Mouse (Mus musculus) lung, adult 2 months (tissue): ENCODE data around the gene Sall4. TPM values are rescaled to one million over a fixed set of nuclear protein-coding genes. Genes with fewer than 3 reads are reported as not detected.

Source experiments
- DNase-seq: peaks from one replicate; pipeline ENCODE4 v3.0.0; 2022
- H3K4me1 ChIP-seq: fragments of 200-500 bp; 2 replicates; pipeline ENCODE4 v1.6.1; 2011; ENCODE audit warnings: low read length; ENCODE audit not compliant: control insufficient read depth, insufficient read depth
- H3K4me3 ChIP-seq: fragments of 200-500 bp; replicated peaks from 2 replicates; pipeline ENCODE3; 2011; ENCODE audit warnings: low read depth, mild to moderate bottlenecking, control low read depth, low read length; ENCODE audit errors: extremely low read depth
- CTCF ChIP-seq: fragments of 200-500 bp; IDR thresholded peaks from 2 replicates; pipeline ENCODE4 v1.5.1; 2011; ENCODE audit warnings: mild to moderate bottlenecking, low read length, control low read depth; ENCODE audit not compliant: insufficient read depth
- POLR2A ChIP-seq: fragments of 200-500 bp; IDR thresholded peaks from 2 replicates; pipeline ENCODE4 v1.6.1; 2011; ENCODE audit warnings: low read depth, mild to moderate bottlenecking, control low read depth, low read length, borderline replicate concordance; ENCODE audit errors: extremely low read depth
- WGBS: fragments of 180-500 bp; shearing (Covaris S2); methylation state at CpG from one replicate; pipeline ENCODE4 v1.1.7; 2018; 5-methylcytosine and 5-hydroxymethylcytosine counted together
- polyA plus RNA-seq: library from polyadenylated mRNA; depleted of rRNA; stranded (reverse); fragments of >200 nt; gene quantifications from 2 replicates; pipeline ENCODE4 v1.2.3, GENCODE M21; 2012

Sall4 gene
- polyA plus RNA-seq, 1 experiment: not detected

DNA sequence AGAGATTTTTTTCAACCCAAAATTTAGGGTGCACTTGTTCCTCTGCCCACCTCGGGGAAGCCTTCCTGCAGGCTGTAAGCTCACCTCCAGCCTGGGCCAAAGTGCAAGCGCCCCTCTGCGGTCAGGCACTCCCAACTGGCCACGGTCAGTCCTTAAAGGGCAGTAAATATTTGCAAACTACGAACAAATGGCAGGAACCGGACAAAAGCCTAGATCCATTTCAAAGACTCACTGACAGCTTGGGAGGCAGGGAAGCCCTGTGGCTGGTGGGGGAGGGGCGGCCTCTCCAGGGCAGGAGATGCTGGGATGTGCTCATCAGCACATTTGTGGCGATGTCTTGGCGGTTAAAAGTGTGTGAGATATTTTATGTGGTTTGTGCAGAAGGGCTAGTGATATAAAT is 12.3 kb upstream of the Sall4 start:
- WGBS: 39% methylated on average over 9 of the region's 9 CpGs
- no peak for DNase-seq
- no peaks in the 10 kb centered on the region for H3K4me1 ChIP-seq
- H3K4me3 ChIP-seq: no peak overlapping the region
- TF ChIP-seq CTCF: no peak
- no peak for TF ChIP-seq POLR2A

DNA sequence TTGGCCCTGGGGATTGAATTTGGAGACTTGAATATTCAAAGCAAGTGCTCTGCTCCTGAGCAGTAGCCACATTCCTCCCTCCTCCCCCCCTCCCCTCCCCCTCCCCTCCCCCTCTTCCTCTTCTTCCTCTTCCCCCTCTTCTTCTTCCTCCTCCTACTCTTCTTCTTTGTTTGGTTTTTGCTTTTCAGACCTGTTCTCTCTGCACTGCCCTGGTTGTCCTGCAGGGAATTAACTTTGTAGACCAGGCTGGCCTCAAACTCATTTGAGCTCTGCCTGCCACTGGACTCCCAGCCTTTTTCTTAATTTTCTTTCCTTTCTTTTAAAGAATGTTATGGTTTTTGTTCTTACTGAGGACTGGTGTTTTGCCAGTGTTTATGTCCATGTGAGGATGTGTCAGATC is 9.7 kb upstream of the Sall4 start:
- no peak for DNase-seq
- no peaks in the 10 kb centered on the region for H3K4me1 ChIP-seq

DNA sequence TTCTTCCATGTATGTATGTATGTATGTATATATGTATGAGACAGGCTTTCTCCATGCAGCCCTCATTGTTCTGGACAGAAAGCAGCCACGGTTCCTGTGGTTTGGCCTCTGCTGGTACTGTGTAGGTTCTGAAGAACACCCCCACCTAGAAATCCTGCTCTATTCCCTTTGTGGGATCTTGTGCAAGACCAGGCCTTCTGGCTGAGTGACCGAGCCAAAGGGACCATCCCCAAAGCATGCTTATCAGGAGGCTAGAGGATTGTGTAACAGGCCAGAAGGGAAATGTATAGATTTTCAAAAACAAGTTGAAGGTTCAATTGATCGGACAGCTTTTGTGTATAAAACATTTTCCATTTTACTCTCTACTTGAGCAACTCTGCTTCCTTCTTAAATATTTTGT is 8.5 kb upstream of the Sall4 start:
- no peak for TF ChIP-seq POLR2A
- TF ChIP-seq CTCF: no peak
- H3K4me3 ChIP-seq: no peak overlapping the region
- DNase-seq: no peak
- WGBS: 74% methylated on average over 3 of the region's 3 CpGs
- H3K4me1 ChIP-seq: no peaks in the 10 kb centered on the region

More for the DNA sequence above, 9.7 kb upstream of the Sall4 start:
- H3K4me3 ChIP-seq: no peak overlapping the region
- TF ChIP-seq CTCF: no peak
- no peak for TF ChIP-seq POLR2A

DNA sequence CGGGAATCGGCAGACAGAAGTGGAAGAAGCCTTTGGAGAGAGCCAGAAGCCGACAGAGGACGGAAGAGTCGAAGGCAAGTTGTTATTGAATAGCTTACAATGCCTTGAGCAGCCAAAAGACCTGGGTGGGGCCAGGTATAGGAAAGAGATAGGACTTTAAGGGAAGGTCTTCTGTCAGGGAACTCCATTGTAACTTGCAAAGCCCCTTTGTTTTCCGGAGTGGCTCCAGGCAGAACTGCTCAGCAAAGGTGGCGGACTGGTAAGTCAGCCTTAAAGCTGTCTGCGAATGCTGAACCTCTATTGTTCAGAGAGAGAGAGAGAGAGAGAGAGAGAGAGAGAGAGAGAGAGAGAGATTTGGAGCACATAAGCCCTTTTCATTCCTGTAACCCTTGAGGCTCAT is 1.5 kb upstream of the Sall4 start:
- Histone ChIP-seq H3K4me3 (no peak overlapping the region), H3K4me1 (no peaks in the 10 kb centered on the region)
- TF ChIP-seq CTCF (no peak), POLR2A (no peak)
- WGBS: 56% methylated on average over 8 of the region's 8 CpGs
- DNase-seq: no peak

DNA sequence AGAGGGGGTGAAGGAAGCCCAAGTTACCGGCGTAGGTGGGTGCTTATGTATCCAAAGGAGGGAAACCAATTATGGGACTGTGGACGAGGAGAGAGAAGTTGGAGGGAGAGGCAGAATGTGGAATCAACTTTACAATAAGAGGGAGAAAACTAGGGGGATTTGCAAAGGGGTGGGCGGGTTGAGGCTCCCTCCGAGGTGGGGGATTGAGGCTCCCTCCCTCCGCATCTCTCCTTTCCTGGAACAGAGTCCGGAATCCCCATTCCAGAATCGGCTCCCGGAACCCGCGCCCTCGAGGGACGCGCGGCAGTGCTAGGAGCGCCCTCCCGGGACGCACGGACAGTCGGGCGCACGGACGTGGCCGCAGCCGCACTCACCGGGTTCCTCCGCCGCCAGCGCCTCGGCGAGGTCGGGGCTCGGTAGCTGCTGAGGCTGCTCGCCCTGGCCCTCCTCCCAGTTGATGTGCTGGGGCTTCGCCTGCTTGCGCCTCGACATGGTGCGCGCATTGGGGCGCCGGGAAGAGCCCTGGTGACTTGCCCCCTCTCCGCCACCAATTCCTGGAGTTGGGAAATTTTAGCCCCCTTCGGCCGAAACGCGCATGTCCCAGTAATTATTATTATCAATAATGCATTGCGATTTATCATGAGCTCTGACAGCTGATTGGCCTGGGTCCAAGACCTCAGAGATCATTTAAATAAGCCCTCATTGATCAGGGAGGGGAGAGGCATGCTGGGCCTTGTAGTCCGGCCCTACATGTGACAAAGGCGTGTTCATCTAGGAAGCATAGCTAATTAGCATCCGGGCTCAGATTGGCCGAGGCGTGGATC is 993 bp downstream of the Sall4 start:
- H3K4me3 ChIP-seq: no peak overlapping the region

DNA sequence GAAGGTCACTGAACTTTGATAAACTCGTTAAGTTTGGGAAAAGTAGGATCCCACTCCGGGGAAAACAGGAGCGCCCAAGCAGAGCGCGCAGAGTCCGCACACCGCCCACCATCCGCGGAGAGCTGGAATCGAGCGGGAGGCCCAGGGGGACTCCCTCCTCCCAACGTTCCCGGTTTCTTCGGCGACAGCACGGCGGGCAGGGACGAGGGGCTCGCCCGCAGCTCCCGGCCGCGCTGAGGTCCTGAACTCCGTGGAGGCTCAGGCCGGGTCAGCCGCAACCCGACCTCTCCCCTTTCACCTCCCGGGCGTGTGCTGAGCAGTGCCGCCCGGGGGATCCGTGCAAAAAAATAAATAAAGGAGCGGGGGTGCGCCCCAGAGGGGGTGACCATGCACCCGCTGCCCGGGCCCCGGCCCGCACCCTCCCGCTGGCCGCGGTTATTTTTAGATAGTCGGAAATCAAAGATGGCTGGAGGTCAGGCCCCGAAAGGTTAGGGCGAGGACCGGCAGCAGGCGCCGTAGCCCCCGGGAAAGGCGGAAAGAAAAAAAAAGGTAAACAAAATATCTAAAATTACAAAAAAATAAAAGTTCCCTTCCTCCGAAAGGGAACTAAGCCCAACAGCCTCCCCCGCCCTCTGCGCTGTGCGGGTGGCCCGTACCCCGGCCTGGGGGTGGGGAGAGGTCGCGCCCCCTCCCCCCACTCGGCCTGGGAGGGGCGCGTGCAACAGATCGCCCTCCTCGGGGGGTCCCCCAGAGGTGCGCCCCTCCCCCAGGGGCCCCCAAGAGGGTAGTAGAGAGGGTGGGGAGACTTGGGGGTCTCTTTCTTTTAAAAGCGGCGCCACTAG is 1.8 kb downstream of the Sall4 start:
- DNase-seq: no peak
- under 1% methylated on average over 65 of the region's 65 CpGs for WGBS
- no peaks in the 10 kb centered on the region for H3K4me1 ChIP-seq
- H3K4me3 ChIP-seq: no peak overlapping the region
- no peak for TF ChIP-seq POLR2A
- TF ChIP-seq CTCF: no peak

More for the DNA sequence above, 993 bp downstream of the Sall4 start:
- no peak for DNase-seq
- no peaks in the 10 kb centered on the region for H3K4me1 ChIP-seq
- 1% methylated on average over 52 of the region's 52 CpGs for WGBS
- TF ChIP-seq CTCF: no peak
- TF ChIP-seq POLR2A: no peak

DNA sequence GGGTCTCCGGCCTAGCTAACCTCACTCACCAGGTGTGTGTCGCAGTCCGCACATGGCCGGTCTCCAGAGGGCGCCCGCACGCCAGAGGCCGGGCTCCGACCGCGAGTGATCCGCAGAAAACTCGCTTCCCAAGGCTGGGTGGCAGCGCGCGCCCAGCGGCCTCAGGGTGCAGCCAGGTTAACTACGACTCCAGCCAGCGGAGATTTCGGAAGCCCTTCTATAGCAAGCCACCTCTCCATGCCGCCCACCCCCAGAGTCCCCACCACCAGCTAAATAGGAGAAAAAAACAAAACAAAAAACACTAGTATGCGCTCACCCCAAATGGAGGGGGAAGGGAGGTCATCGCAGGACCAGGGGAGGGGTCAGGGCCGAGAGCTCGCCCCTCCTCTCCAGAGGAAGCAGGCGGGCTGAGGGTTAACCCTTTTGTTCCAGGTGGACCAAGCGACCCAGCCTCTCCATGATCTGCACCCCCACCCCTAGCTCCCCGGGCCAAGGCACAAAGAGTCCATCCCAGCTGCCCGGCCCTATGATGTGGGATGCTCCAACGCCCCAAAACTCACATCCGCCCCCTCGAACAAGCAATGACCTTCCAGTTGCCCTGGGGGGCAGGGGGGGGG is 2.6 kb downstream of the Sall4 start:
- H3K4me3 ChIP-seq: no peak overlapping the region
- peak; percentile 21 for DNase-seq
- 2% methylated on average over 32 of the region's 32 CpGs for WGBS
- H3K4me1 ChIP-seq: no peaks in the 10 kb centered on the region
- TF ChIP-seq CTCF (no peak), POLR2A (no peak)

DNA sequence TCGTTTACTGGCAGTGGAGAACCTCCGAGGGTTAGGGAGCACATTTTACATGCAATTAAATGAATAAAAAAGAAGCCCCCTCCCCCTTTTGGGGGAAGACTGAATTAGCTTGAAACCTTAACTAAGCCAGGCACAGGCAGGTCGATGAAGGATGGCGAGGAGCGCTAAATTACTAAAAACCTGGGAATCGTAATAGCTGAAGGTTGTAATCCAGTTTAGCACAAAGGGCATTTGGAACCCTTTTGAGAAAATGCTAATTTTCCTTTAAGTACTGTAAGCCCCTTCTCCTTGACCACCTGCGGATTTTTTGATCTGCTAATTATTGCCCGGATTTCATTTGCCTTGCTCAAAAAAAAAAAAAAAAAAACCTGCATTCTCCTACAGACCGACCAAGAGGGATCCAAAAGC is 3.3 kb downstream of the Sall4 start:
- WGBS: 25% methylated on average over 9 of the region's 9 CpGs
- Histone ChIP-seq H3K4me1 (no peaks in the 10 kb centered on the region), H3K4me3 (no peak overlapping the region)
- TF ChIP-seq POLR2A (no peak), CTCF (no peak)
- no peak for DNase-seq

DNA sequence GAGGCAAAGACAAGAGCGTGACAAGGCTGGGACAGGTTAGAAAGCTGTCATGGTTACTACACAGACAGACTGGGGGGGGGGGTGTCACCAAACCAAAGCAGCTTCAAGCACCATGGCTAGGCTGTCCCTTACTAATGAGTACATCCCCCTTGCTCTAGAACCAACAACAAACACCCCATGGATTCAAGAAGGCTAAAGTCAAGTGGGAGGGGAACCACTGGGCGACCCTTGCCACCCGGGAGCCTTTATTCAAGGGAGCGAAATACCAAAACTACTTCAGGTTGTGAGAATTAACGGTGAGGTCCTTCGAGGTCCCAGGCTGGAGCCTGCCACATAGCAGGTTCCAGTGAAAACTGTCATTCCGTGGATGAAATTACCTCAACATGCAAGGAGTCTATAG is 4.0 kb downstream of the Sall4 start:
- 22% methylated on average over 7 of the region's 7 CpGs for WGBS
- no peaks in the 10 kb centered on the region for H3K4me1 ChIP-seq
- H3K4me3 ChIP-seq: no peak overlapping the region
- TF ChIP-seq CTCF: no peak
- TF ChIP-seq POLR2A: no peak
- no peak for DNase-seq
